Mouse (Mus musculus): Measurements from ENCODE around the gene Wasf2.
A peak's percentile ranks its signal among the peaks of the same experiment; 100 is the strongest.

Gene Wasf2

GRCm38 (mm10) chr4:133204379-133204778 is 74.1 kb downstream of the Wasf2 start:
- DNase-seq: no peak

- peak; percentile 53 to 64 for DNase-seq
Measured at GRCm38 (mm10) chr4:133209366-133209765, 79.1 kb downstream of the Wasf2 start.

GRCm38 (mm10) chr4:133210023-133210787 is 79.9 kb downstream of the Wasf2 start:
- DNase-seq: peak in 1 of 2 experiments; percentile 46

GRCm38 (mm10) chr4:133210788-133211390 is 80.6 kb downstream of the Wasf2 start:
- no peak for DNase-seq

GRCm38 (mm10) chr4:133211751-133212561 is 81.7 kb downstream of the Wasf2 start, which contains the start of the genes Cd164l2 and Gpr3:
Gene Cd164l2, plus strand, starts transcription at chr4:133212131.
Gene Gpr3, minus strand, starts transcription at chr4:133212536.
- DNase-seq: peak in 1 of 2 experiments; percentile 37

GRCm38 (mm10) chr4:133212562-133213267 is 82.4 kb downstream of the Wasf2 start:
- peak; percentile 86 to 88 for DNase-seq

- peak in 1 of 2 experiments; percentile 43 for DNase-seq
Measured at GRCm38 (mm10) chr4:133213268-133213590, 82.9 kb downstream of the Wasf2 start.

- DNase-seq: no peak
Measured at GRCm38 (mm10) chr4:133213661-133214060, 83.4 kb downstream of the Wasf2 start.

GRCm38 (mm10) chr4:133217641-133218040 is 87.3 kb downstream of the Wasf2 start:
- peak; percentile 64 to 68 for DNase-seq

- no peak for DNase-seq
Measured at GRCm38 (mm10) chr4:133218745-133219144, 88.4 kb downstream of the Wasf2 start.

GRCm38 (mm10) chr4:133220656-133221055 is 90.4 kb downstream of the Wasf2 start:
- peak; percentile 60 to 64 for DNase-seq

GRCm38 (mm10) chr4:133221701-133222100 is 91.4 kb downstream of the Wasf2 start:
- no peak for DNase-seq

- DNase-seq: no peak
Measured at GRCm38 (mm10) chr4:133223875-133224274, 93.6 kb downstream of the Wasf2 start.

- DNase-seq: no peak
Measured at GRCm38 (mm10) chr4:133226073-133226472, 95.8 kb downstream of the Wasf2 start.

- no peak for DNase-seq
Measured at GRCm38 (mm10) chr4:133227636-133228035, 97.3 kb downstream of the Wasf2 start.

- no peak for DNase-seq
Measured at GRCm38 (mm10) chr4:133229582-133229981, 99.3 kb downstream of the Wasf2 start.

GRCm38 (mm10) chr4:133233285-133233976 is 103.1 kb downstream of the Wasf2 start:
- peak in 1 of 2 experiments; percentile 66 for DNase-seq

- DNase-seq: no peak
Measured at GRCm38 (mm10) chr4:133234771-133235170, 104.5 kb downstream of the Wasf2 start.

- no peak for DNase-seq
Measured at GRCm38 (mm10) chr4:133235415-133235814, 105.1 kb downstream of the Wasf2 start.

GRCm38 (mm10) chr4:133237911-133238310 is 107.6 kb downstream of the Wasf2 start:
- DNase-seq: no peak

- peak; percentile 82 to 93 for DNase-seq
Measured at GRCm38 (mm10) chr4:133240490-133240921, 110.2 kb downstream of the Wasf2 start, which contains the start of gene Map3k6. Gene Map3k6, plus strand, starts transcription at chr4:133240818.
